Mouse (Mus musculus) hindbrain, embryonic 16.5 days (tissue): Measurements from ENCODE around the gene Slc37a1. TPM values are rescaled to one million over a fixed set of nuclear protein-coding genes. Genes with fewer than 3 reads are reported as not detected.

Experiments
- ATAC-seq: fragments of 200-750 bp; cut with Nextera tagmentation; 2 replicates; pipeline ENCODE4 v1.8.0; 2017; ENCODE audit warnings: moderate TSS enrichment, moderate library complexity
- H3K27ac ChIP-seq: fragments of 300-500 bp; sonication (generic); 2 replicates; pipeline ENCODE4 v1.5.1; 2014; ENCODE audit warnings: low read depth, mild to moderate bottlenecking, control low read depth, low read length, moderate library complexity
- H3K27me3 ChIP-seq: fragments of 300-500 bp; sonication (generic); replicated peaks from 2 replicates; pipeline ENCODE4 v1.6.1; 2014; ENCODE audit warnings: low read length; ENCODE audit not compliant: control insufficient read depth, insufficient read depth
- H3K36me3 ChIP-seq: fragments of 300-500 bp; sonication (generic); 2 replicates; pipeline ENCODE4 v1.6.1; 2014; ENCODE audit warnings: mild to moderate bottlenecking, low read length, moderate library complexity, mixed read lengths; ENCODE audit not compliant: control insufficient read depth, insufficient read depth
- H3K4me1 ChIP-seq: fragments of 300-500 bp; sonication (generic); 2 replicates; pipeline ENCODE4 v1.6.1; 2014; ENCODE audit warnings: low read depth, low read length; ENCODE audit not compliant: control insufficient read depth, insufficient read depth
- H3K4me2 ChIP-seq: fragments of 300-500 bp; sonication (generic); 2 replicates; pipeline ENCODE4 v1.6.1; 2014; ENCODE audit warnings: mild to moderate bottlenecking, low read length, control low read depth, moderate library complexity
- H3K4me3 ChIP-seq: fragments of 300-500 bp; sonication (generic); 2 replicates; pipeline ENCODE4 v1.5.1; 2014; ENCODE audit warnings: mild to moderate bottlenecking, low read length, control low read depth, moderate library complexity
- H3K9ac ChIP-seq: fragments of 300-500 bp; sonication (generic); 2 replicates; pipeline ENCODE4 v1.6.1; 2014; ENCODE audit warnings: low read depth, mild to moderate bottlenecking, control low read depth, low read length, moderate library complexity
- H3K9me3 ChIP-seq: fragments of 300-500 bp; sonication (generic); 2 replicates; pipeline ENCODE4 v1.6.1; 2014; ENCODE audit warnings: mild to moderate bottlenecking, low read length, moderate library complexity; ENCODE audit not compliant: control insufficient read depth
- WGBS: fragments of 180-500 bp; shearing (Covaris S2); extraction: QIAGEN DNeasy Blood & Tissue Kit; methylation state at CpG from one replicate; pipeline ENCODE4 v1.1.7; 2014; 5-methylcytosine and 5-hydroxymethylcytosine counted together
- polyA plus RNA-seq: library from polyadenylated mRNA; unstranded; fragments of >200 nt; fragmentation: Nextera tagmentation; extraction: Ambion mirVana; gene quantifications from 2 replicates; pipeline ENCODE4 v1.2.1, GENCODE M21; 2015

Gene Slc37a1
- polyA plus RNA-seq, 1 experiment from 2014 or later = 8.6 TPM

DNA sequence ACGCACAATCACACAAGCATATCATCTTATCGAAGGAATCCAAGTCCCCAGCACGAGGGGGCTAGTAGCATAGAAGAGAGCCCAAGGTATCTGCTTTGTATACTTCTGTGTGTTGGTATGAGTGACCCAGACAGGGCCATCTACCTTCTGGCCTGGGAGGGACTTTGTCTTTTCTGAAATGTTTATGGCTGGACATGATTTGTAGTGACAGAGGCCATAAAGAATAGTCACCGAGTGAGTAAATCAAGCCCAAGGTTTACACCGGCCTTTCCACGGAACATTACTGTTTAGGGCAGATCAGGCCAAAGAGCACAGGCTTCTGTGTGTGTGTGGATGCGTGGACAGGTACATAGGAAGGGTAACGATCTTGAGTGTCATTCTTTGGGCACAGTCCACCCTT, 93.3 kb downstream of the Slc37a1 start:
- ATAC-seq = no peak
- no peaks in the 10 kb centered on the region for H3K9me3 ChIP-seq
- no peaks in the 10 kb centered on the region for H3K36me3 ChIP-seq
- H3K9ac ChIP-seq = no peak overlapping the region
- H3K27me3 ChIP-seq = no peaks in the 10 kb centered on the region
- H3K4me2 ChIP-seq = no peak overlapping the region
- H3K4me1 ChIP-seq = peaks cover 6% of the 10 kb centered on the region; the same call in 1 of the 2 replicates
- no peak overlapping the region for H3K4me3 ChIP-seq
- WGBS = 89% methylated on average over 8 of the region's 8 CpGs
- H3K27ac ChIP-seq = no peak overlapping the region

DNA sequence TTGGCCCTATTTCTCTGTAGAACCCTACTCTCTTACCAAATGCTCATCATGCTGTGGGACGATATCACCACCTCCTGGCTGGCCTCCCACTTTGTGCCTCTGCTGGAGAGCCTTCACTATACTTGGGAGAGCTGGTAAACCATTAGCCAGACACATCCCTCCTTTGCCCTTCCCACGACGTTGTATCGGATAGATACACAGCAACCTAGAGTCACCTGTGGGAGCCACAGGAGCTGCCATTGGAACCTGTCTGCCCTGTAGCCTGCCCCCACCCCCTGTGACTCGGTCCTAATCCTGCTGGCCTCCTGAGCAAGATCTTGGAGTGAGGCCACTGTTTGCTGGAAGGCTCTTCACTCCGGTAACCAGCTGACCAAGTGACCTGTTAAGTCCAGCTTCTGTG, 96.7 kb downstream of the Slc37a1 start:
- Histone ChIP-seq H3K27me3 (no peaks in the 10 kb centered on the region), H3K4me3 (no peak overlapping the region), H3K4me2 (no peak overlapping the region), H3K4me1 (peaks cover 27% of the 10 kb centered on the region), H3K36me3 (no peaks in the 10 kb centered on the region), H3K9me3 (no peaks in the 10 kb centered on the region), H3K27ac (no peak overlapping the region), H3K9ac (no peak overlapping the region)
- no peak for ATAC-seq
- 80% methylated on average over 6 of the region's 6 CpGs for WGBS

DNA sequence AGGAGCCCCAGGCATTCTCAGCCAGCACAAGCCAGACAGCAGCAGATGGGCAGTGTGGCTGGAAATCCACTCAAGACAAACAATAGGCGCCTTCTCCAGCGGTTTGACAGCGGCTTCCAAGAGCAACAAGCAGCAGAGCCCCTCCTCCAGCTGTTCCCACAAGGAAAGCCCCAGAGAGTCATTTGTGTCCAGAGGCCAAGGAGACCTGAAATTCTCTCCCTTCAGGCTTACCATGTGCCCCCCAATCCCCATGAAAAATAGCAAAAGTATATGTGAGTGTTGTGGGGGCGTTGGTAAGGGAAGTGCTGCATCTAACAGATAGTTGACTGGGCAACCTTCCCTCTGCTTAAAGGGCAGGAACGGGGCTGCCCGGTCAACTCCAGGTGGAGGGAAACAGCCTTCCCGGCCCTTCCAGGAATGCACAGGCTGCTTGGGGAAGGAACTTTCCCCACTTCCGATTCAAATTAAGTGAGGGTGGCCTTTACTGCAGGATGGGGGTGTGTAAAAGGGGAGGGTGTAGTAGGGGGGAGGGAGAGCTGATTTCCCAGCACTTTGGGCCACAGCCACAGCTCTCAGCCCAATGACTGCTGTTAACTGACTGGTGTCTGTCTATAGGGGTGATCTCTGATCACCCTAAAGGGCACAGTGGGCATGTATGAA, 98.5 kb downstream of the Slc37a1 start:
- H3K4me1 ChIP-seq = peaks cover 44% of the 10 kb centered on the region
- no peak overlapping the region for H3K4me3 ChIP-seq
- WGBS = 6% methylated on average over 8 of the region's 8 CpGs

DNA sequence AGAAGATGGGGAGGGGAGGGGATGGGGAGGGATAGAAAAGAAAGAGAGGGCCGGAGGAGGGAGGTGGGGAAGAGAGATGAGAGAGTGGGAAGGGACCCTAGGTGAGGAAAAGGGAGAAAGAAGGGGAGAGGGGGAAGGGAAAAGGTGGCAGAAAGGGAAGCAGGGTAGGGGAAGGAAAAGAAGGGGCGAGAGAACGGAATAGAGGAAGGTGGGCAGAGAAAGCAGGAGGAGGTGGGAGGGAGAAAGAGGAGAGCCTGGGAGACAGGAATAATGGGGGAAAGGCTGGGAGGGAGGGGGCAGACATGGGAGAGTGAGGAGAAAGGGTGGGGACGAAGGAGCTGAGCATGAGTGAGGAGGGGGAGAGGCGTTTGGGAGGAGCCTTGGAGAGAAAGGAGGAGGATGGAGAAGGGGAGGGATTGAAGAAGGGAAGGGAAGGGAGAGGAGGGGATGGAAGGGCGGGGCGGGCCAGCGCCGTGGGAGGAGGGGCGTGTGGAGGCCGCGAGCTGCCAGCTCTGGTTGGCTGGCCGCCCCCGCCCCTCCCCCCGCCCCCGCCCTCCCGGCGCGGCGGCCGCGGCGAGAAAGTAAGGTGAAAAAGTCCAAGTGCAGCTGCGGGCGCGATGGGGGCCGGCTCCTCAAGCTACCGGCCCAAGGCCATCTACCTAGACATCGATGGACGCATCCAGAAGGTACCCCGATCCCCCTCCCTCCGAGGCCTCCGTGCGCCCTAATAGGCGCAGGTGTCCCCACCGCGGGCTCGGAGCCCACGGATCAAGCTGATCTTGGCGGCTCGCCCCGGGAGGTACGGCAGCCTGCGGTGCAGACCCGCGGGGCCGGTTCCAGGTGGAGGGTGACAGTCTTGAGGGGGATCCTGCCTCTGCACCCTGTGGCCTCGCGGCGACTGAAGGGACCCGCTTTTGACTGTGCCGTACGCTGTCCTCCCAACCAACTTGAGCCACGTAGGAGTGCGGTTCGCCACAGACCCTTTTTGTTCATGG, 99.4 kb downstream of the Slc37a1 start, which contains the start of gene Pde9a:
Pde9a (plus strand) TSS at position 540 of the 995 bp plus-strand sequence.
- H3K4me3 ChIP-seq = peak within 1 kb of the TSS; percentile 89
- peak; percentile 81 for ATAC-seq
- WGBS = under 1% methylated on average over 42 of the region's 56 CpGs
- H3K9ac ChIP-seq = peak within 1 kb of the TSS; percentile 85
- peak within 1 kb of the TSS; percentile 89 for H3K4me2 ChIP-seq
- H3K27ac ChIP-seq = peak within 1 kb of the TSS; percentile 75
- no peaks in the 10 kb centered on the region for H3K9me3 ChIP-seq
- H3K27me3 ChIP-seq = no peaks in the 10 kb centered on the region
- no peaks in the 10 kb centered on the region for H3K36me3 ChIP-seq
- peaks cover 44% of the 10 kb centered on the region for H3K4me1 ChIP-seq

More for the DNA sequence above, 98.5 kb downstream of the Slc37a1 start:
- peak overlapping the region; percentile 85; the same call in 1 of the 2 replicates for H3K9ac ChIP-seq
- peak; percentile 27; the same call in 1 of the 2 replicates for ATAC-seq
- H3K27me3 ChIP-seq = no peaks in the 10 kb centered on the region
- peak overlapping the region; percentile 66 for H3K27ac ChIP-seq
- H3K4me2 ChIP-seq = peak overlapping the region; percentile 89
- no peaks in the 10 kb centered on the region for H3K9me3 ChIP-seq
- H3K36me3 ChIP-seq = no peaks in the 10 kb centered on the region

DNA sequence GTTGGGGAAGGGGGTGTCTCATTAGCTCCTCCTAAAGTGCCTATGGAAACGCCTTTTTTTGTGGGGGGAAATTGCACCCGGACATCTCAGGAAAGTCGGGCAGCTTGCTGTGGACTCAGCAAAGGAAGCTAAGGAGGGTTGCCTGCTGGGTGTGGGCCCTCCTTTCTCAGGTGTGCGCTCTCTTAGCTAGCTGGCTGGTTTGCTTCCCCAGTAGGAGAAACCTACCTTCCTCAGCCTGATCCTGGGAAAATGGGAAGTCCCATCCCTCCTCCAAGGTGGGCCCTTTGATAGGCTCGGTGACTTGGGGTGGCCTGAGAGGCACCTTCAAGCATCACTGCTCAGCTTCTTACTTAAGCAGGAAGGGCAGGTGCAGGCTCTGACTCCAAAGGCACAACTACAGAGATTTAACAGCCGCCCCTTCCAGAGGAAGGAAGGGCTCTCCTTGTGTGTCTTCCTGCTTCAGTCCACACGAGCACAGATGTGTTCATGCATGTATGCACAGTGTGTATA, 100.2 kb downstream of the Slc37a1 start:
- no peaks in the 10 kb centered on the region for H3K9me3 ChIP-seq
- H3K27ac ChIP-seq = peak overlapping the region; percentile 75
- peak overlapping the region; percentile 85 for H3K9ac ChIP-seq
- peak; percentile 13 for ATAC-seq
- 8% methylated on average over 7 of the region's 7 CpGs for WGBS
- H3K36me3 ChIP-seq = no peaks in the 10 kb centered on the region
- peaks cover 44% of the 10 kb centered on the region for H3K4me1 ChIP-seq
- H3K4me2 ChIP-seq = peak overlapping the region; percentile 89
- H3K27me3 ChIP-seq = no peaks in the 10 kb centered on the region
- peak overlapping the region; percentile 89 for H3K4me3 ChIP-seq

DNA sequence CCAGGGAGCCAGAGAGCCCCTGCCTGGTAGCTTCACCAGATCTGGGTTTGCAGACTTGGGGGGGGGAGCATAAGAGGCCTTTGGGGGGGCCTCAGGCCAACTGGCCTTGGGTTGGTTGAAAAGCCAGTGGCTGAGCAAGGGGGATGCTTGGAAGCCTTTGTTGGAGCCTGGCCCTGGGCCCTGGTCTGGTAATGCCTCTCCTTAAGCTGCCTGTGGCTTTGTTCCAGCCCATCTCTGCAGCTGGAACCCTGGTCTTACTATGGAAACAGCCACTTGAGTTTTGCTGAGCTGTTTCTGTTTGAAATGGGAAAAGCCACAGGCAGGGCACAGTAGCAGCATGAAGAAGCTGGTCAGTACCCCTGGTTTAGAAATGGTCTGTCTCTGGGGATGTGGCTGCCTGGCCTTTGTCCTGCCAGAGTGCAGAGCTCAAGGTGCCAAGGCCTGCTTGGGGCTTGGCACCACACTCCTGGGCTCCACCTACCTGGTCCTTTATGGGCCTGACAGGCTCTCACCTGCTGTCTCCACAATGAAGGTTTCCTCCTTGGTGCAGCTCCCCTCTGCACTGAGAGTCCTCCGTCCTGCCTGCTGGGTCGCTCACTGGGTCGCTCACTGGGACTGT, 102.9 kb downstream of the Slc37a1 start:
- Histone ChIP-seq H3K4me1 (peaks cover 44% of the 10 kb centered on the region), H3K36me3 (no peaks in the 10 kb centered on the region), H3K9me3 (no peaks in the 10 kb centered on the region), H3K27ac (peak overlapping the region; percentile 21; the same call in 1 of the 2 replicates), H3K9ac (no peak overlapping the region; the same call in 1 of the 2 replicates), H3K4me2 (peak overlapping the region; percentile 18; the same call in 1 of the 2 replicates), H3K27me3 (no peaks in the 10 kb centered on the region), H3K4me3 (no peak overlapping the region)
- no peak for ATAC-seq
- WGBS = 80% methylated on average over 3 of the region's 3 CpGs

DNA sequence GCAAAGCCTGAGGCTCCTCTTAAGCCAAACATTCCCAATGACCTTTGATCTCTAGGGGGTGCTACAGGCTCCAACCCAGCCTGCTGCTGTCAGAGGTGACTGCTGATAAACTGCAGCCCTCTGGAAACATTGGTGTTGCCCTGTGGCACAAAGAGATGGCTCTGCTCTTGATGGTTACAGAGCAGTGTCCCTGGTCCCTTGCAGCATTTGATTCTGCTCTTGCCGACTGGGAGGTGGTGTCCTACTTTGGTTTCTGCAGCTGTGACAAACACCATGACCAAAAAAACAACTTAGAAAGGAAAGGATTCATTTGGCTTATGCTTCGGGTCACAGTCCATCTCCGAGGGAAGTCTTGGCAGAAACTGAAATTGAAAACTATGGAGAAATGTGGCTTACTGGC, 104.9 kb downstream of the Slc37a1 start:
- Histone ChIP-seq H3K4me3 (no peak overlapping the region), H3K9me3 (no peaks in the 10 kb centered on the region), H3K4me2 (no peak overlapping the region), H3K27me3 (no peaks in the 10 kb centered on the region), H3K4me1 (peaks cover 33% of the 10 kb centered on the region), H3K36me3 (no peaks in the 10 kb centered on the region), H3K27ac (no peak overlapping the region), H3K9ac (no peak overlapping the region)
- ATAC-seq = no peak
- 67% methylated on average over 3 of the region's 3 CpGs for WGBS

DNA sequence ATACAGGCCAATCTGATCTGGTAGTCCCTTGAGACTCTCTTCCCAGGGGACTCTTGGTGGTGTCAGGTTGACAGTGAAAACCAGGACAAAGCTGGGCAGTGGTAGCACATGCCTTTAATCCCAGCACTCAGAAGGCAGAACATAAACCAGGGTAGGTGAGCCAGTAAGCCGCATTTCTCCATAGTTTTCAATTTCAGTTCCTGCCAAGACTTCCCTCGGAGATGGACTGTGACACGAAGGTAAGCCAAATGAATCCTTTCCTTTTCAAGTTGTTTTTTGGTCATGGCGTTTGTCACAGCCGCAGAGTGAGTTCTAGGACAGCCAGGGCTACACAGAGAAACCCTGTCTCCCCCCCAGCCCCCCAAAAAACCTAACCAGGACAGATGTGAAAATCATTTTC, 105.4 kb downstream of the Slc37a1 start:
- H3K4me2 ChIP-seq = no peak overlapping the region
- H3K36me3 ChIP-seq = no peaks in the 10 kb centered on the region
- no peak overlapping the region for H3K4me3 ChIP-seq
- H3K4me1 ChIP-seq = peaks cover 29% of the 10 kb centered on the region
- no peaks in the 10 kb centered on the region for H3K27me3 ChIP-seq
- ATAC-seq = no peak
- H3K27ac ChIP-seq = no peak overlapping the region
- no peaks in the 10 kb centered on the region for H3K9me3 ChIP-seq
- 87% methylated on average over 5 of the region's 5 CpGs for WGBS
- H3K9ac ChIP-seq = no peak overlapping the region
